Mouse (Mus musculus) stomach, embryonic 16.5 days (tissue): ENCODE measurements around the gene Styxl1. TPM values are rescaled to one million over a fixed set of nuclear protein-coding genes. Genes with fewer than 3 reads are reported as not detected.

ENCODE experiments used
- ATAC-seq: fragments of 200-750 bp; cut with Nextera tagmentation; 2 replicates; pipeline ENCODE4 v1.8.0; 2017; ENCODE audit warnings: moderate number of reproducible peaks, moderate TSS enrichment; ENCODE audit not compliant: insufficient read depth, low FRiP score
- H3K27ac ChIP-seq: fragments of 300-500 bp; sonication (generic); 2 replicates; pipeline ENCODE4 v1.5.1; 2014; ENCODE audit warnings: low read length
- H3K27me3 ChIP-seq: fragments of 300-500 bp; sonication (generic); 2 replicates; pipeline ENCODE4 v1.6.1; 2014; ENCODE audit warnings: low read length, control low read depth, mixed read lengths; ENCODE audit not compliant: control insufficient read depth, insufficient read depth
- H3K36me3 ChIP-seq: fragments of 300-500 bp; sonication (generic); 2 replicates; pipeline ENCODE4 v1.6.1; 2014; ENCODE audit warnings: low read length; ENCODE audit not compliant: control insufficient read depth, insufficient read depth
- H3K4me1 ChIP-seq: fragments of 300-500 bp; sonication (generic); 2 replicates; pipeline ENCODE4 v1.6.1; 2014; ENCODE audit warnings: low read length, control low read depth, mixed read lengths; ENCODE audit not compliant: control insufficient read depth, insufficient read depth
- H3K4me2 ChIP-seq: fragments of 300-500 bp; sonication (generic); 2 replicates; pipeline ENCODE4 v1.6.1; 2014; ENCODE audit warnings: low read depth, low read length, mixed read lengths
- H3K4me3 ChIP-seq: fragments of 300-500 bp; sonication (generic); replicated peaks from 2 replicates; pipeline ENCODE4 v1.5.1; 2014; ENCODE audit warnings: mild to moderate bottlenecking, low read length
- H3K9ac ChIP-seq: fragments of 300-500 bp; sonication (generic); 2 replicates; pipeline ENCODE4 v1.6.1; 2014; ENCODE audit warnings: low read length
- H3K9me3 ChIP-seq: fragments of 300-500 bp; sonication (generic); replicated peaks from 2 replicates; pipeline ENCODE4 v1.6.1; 2016; ENCODE audit warnings: low read length, control low read depth; ENCODE audit not compliant: control insufficient read depth
- WGBS: fragments of 180-500 bp; shearing (Covaris S2); extraction: QIAGEN DNeasy Blood & Tissue Kit; methylation state at CpG from one replicate; pipeline ENCODE4 v1.1.7; 2014; 5-methylcytosine and 5-hydroxymethylcytosine counted together
- polyA plus RNA-seq: library from polyadenylated mRNA; unstranded; fragments of >200 nt; fragmentation: Nextera tagmentation; extraction: Ambion mirVana; gene quantifications from 2 replicates; pipeline ENCODE4 v1.2.1, GENCODE M21; 2015

The Styxl1 gene
- polyA plus RNA-seq, 1 experiment from 2014 or later = 0.27 TPM

- peak; percentile 98 for ATAC-seq
- H3K9ac ChIP-seq = peak within 1 kb of the TSS; percentile 93
- under 1% methylated on average over 70 of the region's 70 CpGs for WGBS
- peaks cover 19% of the 10 kb centered on the region for H3K4me1 ChIP-seq
- H3K27ac ChIP-seq = peak within 1 kb of the TSS; percentile 95
- 0 out of 2 replicates have a peak, but pooled peaks cover 4% of the 10 kb centered on the region for H3K36me3 ChIP-seq
- no peaks in the 10 kb centered on the region for H3K27me3 ChIP-seq
- peak within 1 kb of the TSS; percentile 93 for H3K4me2 ChIP-seq
- peak within 1 kb of the TSS; percentile 81 for H3K4me3 ChIP-seq
- no peaks in the 10 kb centered on the region for H3K9me3 ChIP-seq
Measured at GRCm38 (mm10) chr5:135778471-135779445, 573 bp upstream of the Styxl1 start, which contains the start of gene Mdh2. Gene Mdh2, plus strand, starts transcription at chr5:135778480.

DNA sequence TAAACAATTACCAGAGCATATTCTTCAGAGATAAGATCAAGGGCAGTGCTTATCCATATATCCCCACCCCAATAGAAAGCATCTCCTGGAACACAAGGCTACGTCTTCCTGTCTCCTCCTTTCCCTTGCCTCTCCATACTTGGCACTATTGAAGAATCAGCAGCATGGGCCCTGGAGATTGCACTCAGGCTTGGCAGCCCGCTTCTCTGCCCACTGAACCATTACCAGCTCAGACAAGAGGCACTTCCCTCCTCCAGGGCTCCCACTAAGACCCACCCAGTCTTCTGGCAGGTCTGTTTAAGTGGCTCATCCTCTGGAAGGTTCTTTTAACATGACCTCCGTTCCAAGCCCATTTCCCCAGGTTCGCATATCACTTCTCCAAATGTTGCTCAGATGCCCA, 1.6 kb downstream of the Styxl1 start:
- no peak overlapping the region for H3K4me2 ChIP-seq

GRCm38 (mm10) chr5:135772519-135772918, 5.7 kb downstream of the Styxl1 start:
- Histone ChIP-seq H3K4me3 (no peak overlapping the region), H3K4me1 (peaks cover 2% of the 10 kb centered on the region), H3K27ac (no peak overlapping the region), H3K9me3 (no peaks in the 10 kb centered on the region), H3K36me3 (no peaks in the 10 kb centered on the region), H3K4me2 (no peak overlapping the region), H3K27me3 (no peaks in the 10 kb centered on the region), H3K9ac (no peak overlapping the region)
- 32% methylated on average over 3 of the region's 3 CpGs for WGBS
- ATAC-seq = no peak

More for the DNA sequence above, 1.6 kb downstream of the Styxl1 start:
- no peak overlapping the region for H3K9ac ChIP-seq
- 81% methylated on average over 4 of the region's 4 CpGs for WGBS
- H3K4me3 ChIP-seq = no peak overlapping the region
- no peak for ATAC-seq
- H3K27me3 ChIP-seq = no peaks in the 10 kb centered on the region
- no peaks in the 10 kb centered on the region for H3K9me3 ChIP-seq
- no peak overlapping the region for H3K27ac ChIP-seq
- no peaks in the 10 kb centered on the region for H3K36me3 ChIP-seq
- H3K4me1 ChIP-seq = peaks cover 19% of the 10 kb centered on the region

DNA sequence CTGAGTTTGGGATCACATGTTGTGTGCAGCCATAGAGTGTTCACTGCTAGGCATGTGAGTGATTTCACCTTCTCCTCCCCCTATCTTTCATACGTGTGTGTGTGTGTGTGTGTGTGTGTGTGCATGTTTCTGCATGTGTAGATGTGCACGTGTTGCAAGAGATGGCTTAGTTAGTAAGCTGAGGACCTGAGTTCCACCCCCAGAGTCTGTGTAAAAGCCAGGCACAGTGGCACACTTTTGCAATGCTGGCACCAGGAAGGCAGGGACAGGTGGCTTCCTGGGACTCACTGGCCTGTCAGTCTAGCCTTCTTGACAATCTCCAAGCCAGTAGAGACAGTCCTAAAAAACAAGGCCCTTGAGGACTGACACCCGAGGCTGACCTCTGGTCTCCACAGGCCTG, 13.2 kb downstream of the Styxl1 start:
- Histone ChIP-seq H3K4me2 (no peak overlapping the region), H3K4me3 (no peak overlapping the region), H3K9ac (no peak overlapping the region), H3K4me1 (no peaks in the 10 kb centered on the region), H3K9me3 (no peaks in the 10 kb centered on the region), H3K36me3 (no peaks in the 10 kb centered on the region), H3K27ac (no peak overlapping the region), H3K27me3 (no peaks in the 10 kb centered on the region)
- WGBS = 58% methylated on average over 3 of the region's 3 CpGs
- no peak for ATAC-seq

DNA sequence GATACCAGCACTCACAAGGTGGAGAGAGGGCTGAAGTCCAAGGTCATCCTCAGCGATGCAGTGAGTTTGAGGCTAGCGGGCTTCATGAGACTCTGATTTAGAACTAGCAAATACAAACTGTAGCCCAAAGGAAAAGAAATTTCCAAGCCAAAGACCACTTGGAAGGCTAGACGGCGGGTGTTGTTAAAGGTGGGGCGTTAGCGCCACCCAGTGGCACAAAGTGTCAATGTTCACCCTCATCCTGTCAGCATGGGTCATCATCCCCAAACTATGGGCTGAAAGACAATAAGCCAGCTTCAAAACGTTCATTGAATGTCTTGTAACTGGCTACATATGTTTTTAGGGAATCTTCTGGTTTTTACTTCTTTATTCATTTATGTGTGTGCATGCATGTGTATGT, 14.7 kb downstream of the Styxl1 start:
- H3K27me3 ChIP-seq = no peaks in the 10 kb centered on the region
- H3K9me3 ChIP-seq = no peaks in the 10 kb centered on the region
- H3K4me3 ChIP-seq = no peak overlapping the region
- no peak for ATAC-seq
- no peaks in the 10 kb centered on the region for H3K36me3 ChIP-seq
- H3K4me1 ChIP-seq = no peaks in the 10 kb centered on the region
- H3K27ac ChIP-seq = no peak overlapping the region
- H3K9ac ChIP-seq = no peak overlapping the region
- H3K4me2 ChIP-seq = no peak overlapping the region
- 3% methylated on average over 7 of the region's 7 CpGs for WGBS

- no peaks in the 10 kb centered on the region for H3K27me3 ChIP-seq
Measured at GRCm38 (mm10) chr5:135761881-135762280, 16.3 kb downstream of the Styxl1 start.

DNA sequence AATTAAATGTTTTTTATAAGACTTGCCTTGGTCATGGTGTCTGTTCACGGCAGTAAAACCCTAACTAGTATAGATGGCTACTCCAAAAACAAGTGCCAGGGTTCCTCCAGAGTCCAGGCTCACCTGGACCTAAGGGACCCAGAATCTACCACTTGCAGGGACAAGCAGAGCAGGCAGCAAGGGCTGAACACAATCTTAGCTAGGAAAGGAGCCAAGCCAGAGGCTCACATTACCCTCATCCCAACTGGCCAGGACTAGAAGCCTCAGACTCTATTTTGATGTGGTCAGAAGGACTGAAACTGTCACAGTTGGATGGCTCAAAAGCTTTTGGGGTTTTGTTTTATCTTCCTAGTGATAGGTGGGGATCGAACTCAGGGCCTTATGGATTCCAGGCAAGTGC, 26.6 kb downstream of the Styxl1 start:
- Histone ChIP-seq H3K9ac (no peak overlapping the region), H3K27ac (no peak overlapping the region), H3K27me3 (no peaks in the 10 kb centered on the region), H3K36me3 (no peaks in the 10 kb centered on the region), H3K4me1 (no peaks in the 10 kb centered on the region), H3K4me2 (no peak overlapping the region), H3K9me3 (peaks cover 13% of the 10 kb centered on the region; the same call in 1 of the 2 replicates), H3K4me3 (no peak overlapping the region)
- WGBS = 79% methylated on average over 2 of the region's 2 CpGs
- no peak for ATAC-seq

More at GRCm38 (mm10) chr5:135761881-135762280, 16.3 kb downstream of the Styxl1 start:
- no peak overlapping the region for H3K27ac ChIP-seq
- ATAC-seq = no peak
- no peaks in the 10 kb centered on the region for H3K4me1 ChIP-seq
- no peak overlapping the region for H3K9ac ChIP-seq
- no peaks in the 10 kb centered on the region for H3K36me3 ChIP-seq
- no peak overlapping the region for H3K4me2 ChIP-seq
- H3K4me3 ChIP-seq = no peak overlapping the region
- 67% methylated on average over 3 of the region's 3 CpGs for WGBS
- no peaks in the 10 kb centered on the region for H3K9me3 ChIP-seq

GRCm38 (mm10) chr5:135751041-135751440, 27.1 kb downstream of the Styxl1 start:
- Histone ChIP-seq H3K4me1 (no peaks in the 10 kb centered on the region), H3K4me2 (no peak overlapping the region), H3K9ac (no peak overlapping the region), H3K27ac (no peak overlapping the region), H3K4me3 (no peak overlapping the region), H3K9me3 (peaks cover 13% of the 10 kb centered on the region; the same call in 1 of the 2 replicates), H3K36me3 (no peaks in the 10 kb centered on the region), H3K27me3 (no peaks in the 10 kb centered on the region)
- WGBS = 67% methylated on average over 1 of the region's 1 CpGs
- no peak for ATAC-seq

DNA sequence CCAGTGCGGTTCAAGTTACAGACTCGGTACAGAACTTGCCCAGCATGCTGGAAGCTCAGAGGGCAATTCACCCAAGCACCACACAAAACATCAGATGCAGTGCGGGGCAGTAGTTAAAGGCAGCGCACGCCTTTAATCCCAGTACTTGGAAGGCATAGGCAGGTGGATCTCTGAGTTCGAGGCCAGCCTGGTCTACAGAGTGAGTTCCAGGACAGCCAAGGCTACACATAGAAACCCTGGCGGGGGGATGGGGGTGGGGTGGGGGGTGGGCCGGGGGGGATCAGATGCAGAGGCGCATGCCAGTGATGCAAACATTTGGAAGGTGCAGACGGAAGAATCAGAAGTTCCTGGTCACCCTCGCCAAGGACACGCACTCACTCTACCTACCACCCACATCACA, 33.4 kb downstream of the Styxl1 start:
- Histone ChIP-seq H3K9me3 (peaks cover 13% of the 10 kb centered on the region; the same call in 1 of the 2 replicates), H3K9ac (peak overlapping the region; percentile 87), H3K4me1 (peaks cover 9% of the 10 kb centered on the region), H3K27ac (peak overlapping the region; percentile 67), H3K36me3 (no peaks in the 10 kb centered on the region), H3K4me3 (peak overlapping the region; percentile 96), H3K27me3 (no peaks in the 10 kb centered on the region), H3K4me2 (peak overlapping the region; percentile 78)
- 14% methylated on average over 12 of the region's 12 CpGs for WGBS
- peak; percentile 9 for ATAC-seq
